Mouse (Mus musculus) ES-E14 (cell line): ENCODE measurements around the gene Tmem141. TPM values are rescaled to one million over a fixed set of nuclear protein-coding genes. Genes with fewer than 3 reads are reported as not detected.

Experiments used
- DNase-seq: peaks from one replicate; pipeline ENCODE4 v3.0.0-alpha.2; 2013; ENCODE audit warnings: low read depth, low spot score
- H3K27ac ChIP-seq: 2 replicates; pipeline ENCODE4 v1.5.1; 2012; ENCODE audit warnings: low read depth, mild to moderate bottlenecking, low read length, moderate library complexity, mixed read lengths; ENCODE audit not compliant: poor library complexity, insufficient read depth, severe bottlenecking
- H3K36me3 ChIP-seq: 2 replicates; pipeline ENCODE4 v1.6.1; 2012; ENCODE audit warnings: mild to moderate bottlenecking, low read length, moderate library complexity, mixed read lengths; ENCODE audit not compliant: control insufficient read depth, poor library complexity, insufficient read depth, severe bottlenecking
- H3K4me1 ChIP-seq, 2 experiments: fragments of 150-350 bp in 1 of 2; sonication (generic) in 1 of 2; 2 replicates each; pipeline ENCODE4 v1.6.1; 2012; ENCODE audit warnings: low read length in 2 of 2, mild to moderate bottlenecking in 1 of 2, mixed read lengths in 1 of 2; ENCODE audit not compliant: control insufficient read depth in 2 of 2, insufficient read depth in 2 of 2, poor library complexity in 1 of 2
- H3K4me3 ChIP-seq, 2 experiments: fragments of 150-350 bp in 1 of 2; sonication (generic) in 1 of 2; 2 replicates each; pipeline ENCODE4 v1.5.1; 2012; ENCODE audit warnings: low read length in 2 of 2, low read depth in 1 of 2, mild to moderate bottlenecking in 1 of 2, mixed read lengths in 1 of 2; ENCODE audit not compliant: insufficient read depth in 1 of 2, poor library complexity in 1 of 2, severe bottlenecking in 1 of 2
- H3K9ac ChIP-seq: 2 replicates; pipeline ENCODE4 v1.6.1; 2012; ENCODE audit warnings: low read depth, mild to moderate bottlenecking, low read length, mixed read lengths; ENCODE audit not compliant: poor library complexity, insufficient read depth, severe bottlenecking
- H3K9me3 ChIP-seq: fragments of 150-350 bp; sonication (generic); 2 replicates; pipeline ENCODE4 v1.6.1; 2012; ENCODE audit warnings: low read depth, mild to moderate bottlenecking, low read length; ENCODE audit not compliant: control insufficient read depth, insufficient read depth
- CHD2 ChIP-seq: IDR thresholded peaks from 2 replicates; pipeline ENCODE4 v1.6.1; 2014; ENCODE audit warnings: mild to moderate bottlenecking, low read depth, low read length, inconsistent platforms
- HCFC1 ChIP-seq: IDR thresholded peaks from 2 replicates; pipeline ENCODE4 v1.6.1; 2012; ENCODE audit warnings: low read length, inconsistent platforms, borderline replicate concordance; ENCODE audit not compliant: insufficient read depth
- MAFK ChIP-seq: IDR thresholded peaks from 2 replicates; pipeline ENCODE4 v1.6.1; 2014; ENCODE audit warnings: mild to moderate bottlenecking, low read depth, low read length, inconsistent platforms; ENCODE audit not compliant: insufficient read depth
- ZC3H11A ChIP-seq: IDR thresholded peaks from 2 replicates; pipeline ENCODE4 v1.6.1; 2012; ENCODE audit warnings: low read depth, mild to moderate bottlenecking, inconsistent platforms, low read length, borderline replicate concordance
- ZNF384 ChIP-seq: IDR thresholded peaks from 2 replicates; pipeline ENCODE4 v1.6.1; 2012; ENCODE audit warnings: low read depth, low read length, inconsistent platforms
- in situ Hi-C, 2 experiments: fragments of 600-800 bp; cut with MboI; formaldehyde crosslinking; loops; one replicate each; pipeline ENCODE4 v1.15.1; 2025; ENCODE audit warnings: low sequenced_read_pairs in 2 of 2, inconsistent platforms in 1 of 2; ENCODE audit not compliant: unreplicated experiment in 2 of 2
- total RNA-seq: library from RNA; depleted of rRNA; stranded (reverse); fragments of 300-350 nt; gene quantifications from 2 replicates; pipeline ENCODE4 v1.2.3, GENCODE M21; 2012

Gene Tmem141
- total RNA-seq, 1 experiment = 6.7 TPM

GRCm38 (mm10) chr2:25620386-25620785 is 1.4 kb downstream of the Tmem141 start:
- TF ChIP-seq ZC3H11A (no peak), ZNF384 (no peak), HCFC1 (no peak), CHD2 (no peak), MAFK (no peak)
- H3K4me1 ChIP-seq = no peaks in the 10 kb centered on the region; a peak in 1 of 4 replicates
- H3K36me3 ChIP-seq = no peaks in the 10 kb centered on the region; the same call in 1 of the 2 replicates
- H3K9ac ChIP-seq = no peak overlapping the region
- H3K9me3 ChIP-seq = no peaks in the 10 kb centered on the region
- no peak for DNase-seq
- no peak overlapping the region for H3K4me3 ChIP-seq
- in situ Hi-C loops = no loop called here
- H3K27ac ChIP-seq = no peak overlapping the region

GRCm38 (mm10) chr2:25617578-25617977 is 4.2 kb downstream of the Tmem141 start, which contains the start of gene Ccdc183:
TSS of gene Ccdc183 (minus strand) at chr2:25617678.
- Histone ChIP-seq H3K36me3 (no peaks in the 10 kb centered on the region; the same call in 1 of the 2 replicates), H3K4me3 (peak within 1 kb of the TSS; percentile 42 to 54; a peak in 3 of 4 replicates), H3K9me3 (no peaks in the 10 kb centered on the region), H3K27ac (no peak within 1 kb of the TSS), H3K9ac (no peak within 1 kb of the TSS), H3K4me1 (no peaks in the 10 kb centered on the region; a peak in 1 of 4 replicates)
- in situ Hi-C loops = no loop called here
- TF ChIP-seq MAFK = no peak
- TF ChIP-seq HCFC1 = no peak
- no peak for TF ChIP-seq ZNF384
- TF ChIP-seq ZC3H11A = no peak
- TF ChIP-seq CHD2 = no peak
- no peak for DNase-seq

DNA sequence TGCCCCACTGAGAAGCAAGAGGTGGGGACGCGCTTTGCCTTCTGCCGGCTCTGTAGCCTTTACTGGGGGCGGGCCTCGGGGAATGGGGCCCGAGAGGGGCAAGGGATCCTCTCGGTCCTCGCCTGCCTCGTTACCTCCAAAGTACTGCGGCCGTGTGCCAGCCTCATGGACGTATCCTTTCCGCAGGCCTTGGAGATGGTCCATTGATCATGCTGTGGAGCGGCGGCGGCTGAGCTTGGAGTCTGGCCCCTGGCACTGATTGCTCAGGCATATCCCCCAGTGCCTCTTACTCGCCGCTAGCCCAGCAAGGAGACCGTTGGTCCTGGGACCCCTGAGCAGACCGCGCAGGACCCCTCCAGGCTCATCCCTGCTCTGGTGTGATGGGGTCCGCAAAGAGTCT is 5.4 kb downstream of the Tmem141 start:
- no peaks in the 10 kb centered on the region; a peak in 1 of 4 replicates for H3K4me1 ChIP-seq
- no peak overlapping the region for H3K27ac ChIP-seq
- 0 out of 2 replicates have a peak overlapping the region, but pooled peaks have one; percentile 15 for H3K9ac ChIP-seq
- in situ Hi-C loops = no loop called here
- TF ChIP-seq HCFC1 = no peak
- TF ChIP-seq MAFK = no peak
- TF ChIP-seq ZC3H11A = no peak
- TF ChIP-seq CHD2 = no peak
- no peak for TF ChIP-seq ZNF384
- H3K4me3 ChIP-seq = peak overlapping the region; percentile 42 to 54
- peak; percentile 9 for DNase-seq
- no peaks in the 10 kb centered on the region for H3K9me3 ChIP-seq
- H3K36me3 ChIP-seq = no peaks in the 10 kb centered on the region; the same call in 1 of the 2 replicates

- Histone ChIP-seq H3K9ac (no peak overlapping the region), H3K4me3 (peak overlapping the region in 1 of 2 experiments; percentile 80; a peak in 2 of 4 replicates), H3K36me3 (no peaks in the 10 kb centered on the region), H3K9me3 (no peaks in the 10 kb centered on the region), H3K27ac (no peak overlapping the region), H3K4me1 (no peaks in the 10 kb centered on the region)
- no peak for TF ChIP-seq ZC3H11A
- in situ Hi-C loops = no loop called here
- DNase-seq = no peak
These were observed 13.1 kb downstream of the Tmem141 start for GRCm38 (mm10) chr2:25608671-25609070.
